Comparison of ENCODE assay signal across 36 mouse cellular contexts in genomic region chr4:107129373-107129772, GRCm38 (mm10). TPM values are rescaled to one million over a fixed set of nuclear protein-coding genes. Genes with fewer than 3 reads are reported as not detected.
DNase-seq lines count a peak whose midpoint lies in the region; ATAC-seq and TF ChIP-seq lines count a peak whose summit lies in the region.
"Had no signal": no experiment of that assay in that cellular context is flagged by ENCODE, and none has a peak within 500 bp of the region (broad histone marks: within the 10 kb centered on the region; RNA-seq: fewer than 3 reads in every experiment).

No protein-coding gene starts in this region.

- H3K79me2 ChIP-seq in liver, adult 2 months (ENCODE audit: control insufficient read depth, insufficient read depth, low read length) = no peaks in the 10 kb centered on the region

- H3K4me1 ChIP-seq in liver, adult 2 months (ENCODE audit: control insufficient read depth, insufficient read depth, low read length) = peaks cover 2% of the 10 kb centered on the region; the same call in 1 of the 2 replicates
- H3K4me1 ChIP-seq in liver, embryonic 12.5 days = peaks cover 8% of the 10 kb centered on the region; the same call in 1 of the 2 replicates
- H3K4me1 ChIP-seq in stomach, postnatal 0 days (replicated peaks; ENCODE audit: control insufficient read depth, insufficient read depth) = no peaks in the 10 kb centered on the region

- H3K4me3 ChIP-seq in liver, adult 2 months (ENCODE audit: insufficient read depth, low read depth, low read length) = no peak overlapping the region
- no peak overlapping the region for H3K4me3 ChIP-seq in liver, embryonic 12.5 days
- H3K4me3 ChIP-seq in stomach, postnatal 0 days (ENCODE audit: low read depth, low read length) = no peak overlapping the region
- H3K4me3 ChIP-seq: heart, embryonic 13.5 days; intestine, embryonic 15.5 days; layer of hippocampus, adult 2 months; limb, embryonic 15.5 days; megakaryocyte, embryonic 14.5 days; stomach, embryonic 15.5 days had no signal

- WGBS in liver, adult 2 months = 52% methylated on average over 8 of the region's 8 CpGs
- WGBS in liver, embryonic 12.5 days (ENCODE audit: insufficient replicate concordance) = 70% methylated on average over 8 of the region's 8 CpGs
- 78% methylated on average over 8 of the region's 8 CpGs for WGBS in stomach, postnatal 0 days

- ATAC-seq in liver, embryonic 12.5 days = no peak
- 0 out of 2 replicates have a peak, but pooled peaks have one; percentile 27 for ATAC-seq in stomach, postnatal 0 days (ENCODE audit: low FRiP score, low TSS enrichment)
- ATAC-seq: hindbrain, postnatal 0 days; intestine, embryonic 15.5 days had no signal

- intact Hi-C loops in left cerebral cortex, postnatal 4 days (cut with DNase I) = no loop called here

- no peak overlapping the region for H3K27ac ChIP-seq in liver, adult 2 months (replicated peaks; ENCODE audit: insufficient read depth, low read depth, low read length)
- no peak overlapping the region for H3K27ac ChIP-seq in liver, embryonic 12.5 days
- no peak overlapping the region for H3K27ac ChIP-seq in stomach, postnatal 0 days (replicated peaks)
- H3K27ac ChIP-seq: heart, embryonic 13.5 days; hindbrain, postnatal 0 days; intestine, embryonic 15.5 days; layer of hippocampus, adult 2 months; limb, embryonic 15.5 days had no signal

- TF ChIP-seq POLR2A in liver, adult 2 months (IDR thresholded peaks at IDR 0.05; ENCODE audit: extremely low read depth, insufficient read depth, low read length) = no peak

- TF ChIP-seq CTCF in liver, adult 2 months (IDR thresholded peaks at IDR 0.05; ENCODE audit: low read depth, low read length) = no peak
- TF ChIP-seq CTCF in stomach, postnatal 0 days (IDR thresholded peaks at IDR 0.05; ENCODE audit: low read depth) = no peak

- no peak overlapping the region for H3K9ac ChIP-seq in liver, adult 2 months (ENCODE audit: low read depth, low read length)
- H3K9ac ChIP-seq in liver, embryonic 12.5 days = no peak overlapping the region
- no peak overlapping the region for H3K9ac ChIP-seq in stomach, postnatal 0 days (ENCODE audit: low read length)
- H3K9ac ChIP-seq: heart, embryonic 13.5 days; intestine, embryonic 15.5 days; limb, embryonic 15.5 days; stomach, embryonic 15.5 days had no signal

- H3K36me3 ChIP-seq in liver, adult 2 months (ENCODE audit: control insufficient read depth, insufficient read depth, low read length) = no peaks in the 10 kb centered on the region
- H3K36me3 ChIP-seq in liver, embryonic 12.5 days = no peaks in the 10 kb centered on the region
- no peaks in the 10 kb centered on the region for H3K36me3 ChIP-seq in stomach, postnatal 0 days (ENCODE audit: control insufficient read depth, insufficient read depth, low read length)
- H3K36me3 ChIP-seq: heart, embryonic 13.5 days; intestine, embryonic 15.5 days; limb, embryonic 15.5 days; stomach, embryonic 15.5 days had no signal

- H3K9me3 ChIP-seq in liver, embryonic 12.5 days (replicated peaks) = no peaks in the 10 kb centered on the region
- H3K9me3 ChIP-seq in stomach, postnatal 0 days (ENCODE audit: control insufficient read depth, low read length) = no peaks in the 10 kb centered on the region
- H3K9me3 ChIP-seq: heart, embryonic 13.5 days; intestine, embryonic 15.5 days; limb, embryonic 15.5 days; megakaryocyte, embryonic 14.5 days; stomach, embryonic 15.5 days had no signal

- no peaks in the 10 kb centered on the region for H3K27me3 ChIP-seq in liver, adult 2 months (ENCODE audit: control insufficient read depth, insufficient read depth, low read length)
- H3K27me3 ChIP-seq in liver, embryonic 12.5 days (replicated peaks) = peaks cover 26% of the 10 kb centered on the region
- H3K27me3 ChIP-seq in stomach, postnatal 0 days (ENCODE audit: control insufficient read depth, insufficient read depth, low read length) = no peaks in the 10 kb centered on the region
- H3K27me3 ChIP-seq: intestine, embryonic 15.5 days; limb, embryonic 15.5 days; stomach, embryonic 15.5 days had no signal

- peak; percentile 37 for DNase-seq in adrenal gland, postnatal 10 days
- DNase-seq in adrenal gland, postnatal 25 days = no peak
- peak; percentile 70 for DNase-seq in liver, adult 2 months (ENCODE audit: extremely low read depth, low read depth, low spot score)
- DNase-seq in adipocyte (ENCODE audit: low spot score) = peak; percentile 19
- DNase-seq in stomach, postnatal 0 days (ENCODE audit: low spot score) = no peak
- no peak for DNase-seq in left cerebral cortex, postnatal 4 days
- DNase-seq: cerebellum, adult 8-10 months; cerebellum, postnatal 25 days; gastrocnemius, postnatal 25 days; heart, adult 11 months; heart, postnatal 10 days; kidney, adult 2 months; kidney, postnatal 36 days; lung, postnatal 4 days; midbrain, embryonic 14.5 days; right cerebral cortex, postnatal 25 days; thymus, adult 18-20 months; thymus, postnatal 25 days had no signal

- TF ChIP-seq EP300 in stomach, postnatal 0 days (optimal IDR thresholded peaks at IDR 0.05) = no peak

- H3K4me2 ChIP-seq in liver, embryonic 12.5 days = no peak overlapping the region
- no peak overlapping the region for H3K4me2 ChIP-seq in stomach, postnatal 0 days (replicated peaks; ENCODE audit: low read depth)
- H3K4me2 ChIP-seq: heart, embryonic 13.5 days; intestine, embryonic 15.5 days; limb, embryonic 15.5 days; stomach, embryonic 15.5 days had no signal

RNA-seq across cellular contexts. Expression of gene Cdcp2, which starts 32.7 kb away (rescaled TPM):
- under 1 TPM in 1 of 2 experiments, not detected in 1; 0.12 TPM for total RNA-seq in adrenal gland, postnatal 10 days (2021)
- not detected in 2 replicates for total RNA-seq in adrenal gland, postnatal 25 days (2021)
- not detected in 2 replicates for total RNA-seq in liver, adult 2 months (2014; rRNA removed)
- not detected in 2 replicates for polyA plus RNA-seq in liver, adult 2 months (2012; rRNA removed)
- not detected in 2 replicates for polyA plus RNA-seq in liver, embryonic 12.5 days (2016; fragmentation: Nextera tagmentation; extraction: Ambion mirVana)
- polyA plus RNA-seq in stomach, postnatal 0 days (2015; fragmentation: Nextera tagmentation; extraction: Ambion mirVana) = not detected in 2 replicates
- not detected for total RNA-seq in left cerebral cortex, postnatal 4 days (2021)
- total RNA-seq: gastrocnemius, adult 18-20 months; gastrocnemius, postnatal 25 days; heart, postnatal 10 days; layer of hippocampus, adult 2 months; layer of hippocampus, postnatal 25 days; left cerebral cortex, adult 8-10 months; left cerebral cortex, postnatal 36 days; neutrophil, adult 5-6 weeks had no signal
- polyA plus RNA-seq: embryonic facial prominence, embryonic 11.5 days; forebrain, embryonic 14.5 days; frontal cortex, adult 2 months; heart, embryonic 13.5 days; intestine, embryonic 15.5 days; kidney, adult 2 months; limb, embryonic 15.5 days; liver, embryonic 16.5 days; lung, embryonic 16.5 days; midbrain, embryonic 14.5 days; stomach, embryonic 15.5 days had no signal

RNA-seq across cellular contexts. Expression of gene Tmem59, which starts 48.8 kb away (rescaled TPM):
- total RNA-seq in adrenal gland, postnatal 10 days (2021) = 100 to 1,000 TPM; 288 to 289 TPM
- 418 and 440 TPM in 2 replicates for total RNA-seq in adrenal gland, postnatal 25 days (2021)
- total RNA-seq in liver, adult 2 months (2014; rRNA removed) = 287 and 344 TPM in 2 replicates
- polyA plus RNA-seq in liver, adult 2 months (2012; rRNA removed) = 348 and 393 TPM in 2 replicates
- 159 and 165 TPM in 2 replicates for polyA plus RNA-seq in liver, embryonic 12.5 days (2016; fragmentation: Nextera tagmentation; extraction: Ambion mirVana)
- 473 and 483 TPM in 2 replicates for polyA plus RNA-seq in stomach, postnatal 0 days (2015; fragmentation: Nextera tagmentation; extraction: Ambion mirVana)
- 100 to 1,000 TPM; 115 to 118 TPM for total RNA-seq in left cerebral cortex, postnatal 4 days (2021)

RNA-seq across cellular contexts. Expression of gene Tceanc2, which starts 49.5 kb away (rescaled TPM):
- total RNA-seq in adrenal gland, postnatal 10 days (2021) = 10 to 100 TPM; 22.4 to 22.8 TPM
- total RNA-seq in adrenal gland, postnatal 25 days (2021) = 28.9 and 34.6 TPM in 2 replicates
- 5.6 and 6.6 TPM in 2 replicates for total RNA-seq in liver, adult 2 months (2014; rRNA removed)
- polyA plus RNA-seq in liver, adult 2 months (2012; rRNA removed) = 4.2 and 5.3 TPM in 2 replicates
- 11.8 and 13.8 TPM in 2 replicates for polyA plus RNA-seq in liver, embryonic 12.5 days (2016; fragmentation: Nextera tagmentation; extraction: Ambion mirVana)
- polyA plus RNA-seq in stomach, postnatal 0 days (2015; fragmentation: Nextera tagmentation; extraction: Ambion mirVana) = 17.5 and 21.2 TPM in 2 replicates
- total RNA-seq in left cerebral cortex, postnatal 4 days (2021) = 10 to 100 TPM; 24.4 to 27.4 TPM

Comparison
In these comparisons a context has a peak if more than half of its experiments do, and no peak if none do; other contexts are left out.
1. DNase-seq: peak in adrenal gland, postnatal 10 days (single experiment), liver, adult 2 months (single experiment) and adipocyte (single experiment); none in adrenal gland, postnatal 25 days (single experiment), stomach, postnatal 0 days (single experiment) and left cerebral cortex, postnatal 4 days (single experiment).